Mouse (Mus musculus) thymus, adult 2 months (tissue): ENCODE measurements around the gene B4galt2. TPM values are rescaled to one million over a fixed set of nuclear protein-coding genes. Genes with fewer than 3 reads are reported as not detected.

ENCODE experiments used
- DNase-seq: peaks from one replicate; pipeline ENCODE4 v3.0.0; 2021
- H3K27ac ChIP-seq: fragments of 200-500 bp; 2 replicates; pipeline ENCODE4 v1.5.1; 2012; ENCODE audit warnings: low read length, control low read depth; ENCODE audit not compliant: control insufficient read depth, insufficient read depth
- H3K27me3 ChIP-seq: fragments of 200-500 bp; 2 replicates; pipeline ENCODE4 v1.6.1; 2012; ENCODE audit warnings: mild to moderate bottlenecking, low read length, moderate library complexity, mixed read lengths; ENCODE audit not compliant: control insufficient read depth, insufficient read depth
- H3K36me3 ChIP-seq: fragments of 200-500 bp; 2 replicates; pipeline ENCODE4 v1.6.1; 2012; ENCODE audit warnings: mild to moderate bottlenecking, low read length, moderate library complexity; ENCODE audit not compliant: control insufficient read depth, insufficient read depth
- H3K4me1 ChIP-seq: fragments of 200-500 bp; replicated peaks from 2 replicates; pipeline ENCODE4 v1.6.1; 2012; ENCODE audit warnings: low read length; ENCODE audit not compliant: control insufficient read depth, insufficient read depth
- H3K4me3 ChIP-seq: fragments of 200-500 bp; 2 replicates; pipeline ENCODE4 v1.5.1; 2012; ENCODE audit warnings: mild to moderate bottlenecking, low read length, control low read depth, moderate library complexity; ENCODE audit not compliant: control insufficient read depth, insufficient read depth
- CTCF ChIP-seq: fragments of 200-500 bp; IDR thresholded peaks from 2 replicates; pipeline ENCODE4 v1.5.1; 2012; ENCODE audit warnings: mild to moderate bottlenecking, control low read depth, low read length, moderate library complexity, borderline replicate concordance; ENCODE audit not compliant: control insufficient read depth, poor library complexity, insufficient read depth; ENCODE audit errors: extremely low read depth
- POLR2A ChIP-seq: fragments of 200-500 bp; IDR thresholded peaks from 2 replicates; pipeline ENCODE4 v1.6.1; 2012; ENCODE audit warnings: mild to moderate bottlenecking, low read length, control low read depth, moderate library complexity; ENCODE audit not compliant: control insufficient read depth, poor library complexity, insufficient read depth; ENCODE audit errors: extremely low read depth
- WGBS: fragments of 180-500 bp; shearing (Covaris S2); methylation state at CpG from one replicate; pipeline ENCODE4 v1.1.7; 2018; 5-methylcytosine and 5-hydroxymethylcytosine counted together
- polyA plus RNA-seq: library from polyadenylated mRNA; depleted of rRNA; stranded (reverse); fragments of >200 nt; gene quantifications from 2 replicates; pipeline ENCODE4 v1.2.3, GENCODE M21; 2012

Gene B4galt2
- polyA plus RNA-seq, 1 experiment = 3.7 TPM

GRCm38 (mm10) chr4:117867000-117867399, 16.3 kb downstream of the B4galt2 start:
- WGBS = 48% methylated on average over 6 of the region's 6 CpGs

GRCm38 (mm10) chr4:117866083-117866482, 17.2 kb downstream of the B4galt2 start:
- H3K27me3 ChIP-seq = no peaks in the 10 kb centered on the region; the same call in 1 of the 2 replicates
- no peaks in the 10 kb centered on the region for H3K36me3 ChIP-seq
- TF ChIP-seq POLR2A = no peak
- TF ChIP-seq CTCF = no peak
- DNase-seq = no peak
- peaks cover 3% of the 10 kb centered on the region for H3K4me1 ChIP-seq
- no peak overlapping the region for H3K4me3 ChIP-seq
- H3K27ac ChIP-seq = no peak overlapping the region
- 77% methylated on average over 9 of the region's 9 CpGs for WGBS

More at GRCm38 (mm10) chr4:117867000-117867399, 16.3 kb downstream of the B4galt2 start:
- Histone ChIP-seq H3K27me3 (no peaks in the 10 kb centered on the region; the same call in 1 of the 2 replicates), H3K36me3 (no peaks in the 10 kb centered on the region), H3K27ac (no peak overlapping the region), H3K4me1 (no peaks in the 10 kb centered on the region), H3K4me3 (no peak overlapping the region)
- no peak for TF ChIP-seq POLR2A
- DNase-seq = no peak

GRCm38 (mm10) chr4:117862823-117863222, 20.5 kb downstream of the B4galt2 start:
- no peaks in the 10 kb centered on the region for H3K36me3 ChIP-seq
- H3K27ac ChIP-seq = no peak overlapping the region
- H3K4me1 ChIP-seq = peaks cover 3% of the 10 kb centered on the region
- H3K4me3 ChIP-seq = no peak overlapping the region
- H3K27me3 ChIP-seq = no peaks in the 10 kb centered on the region; the same call in 1 of the 2 replicates
- peak; percentile 11 for DNase-seq
- TF ChIP-seq CTCF (no peak), POLR2A (no peak)
- WGBS = 82% methylated on average over 4 of the region's 4 CpGs

- Histone ChIP-seq H3K27me3 (no peaks in the 10 kb centered on the region), H3K4me3 (no peak overlapping the region), H3K4me1 (peaks cover 3% of the 10 kb centered on the region), H3K27ac (no peak overlapping the region), H3K36me3 (no peaks in the 10 kb centered on the region)
- no peak for DNase-seq
- WGBS = 95% methylated on average over 9 of the region's 9 CpGs
- TF ChIP-seq POLR2A (no peak), CTCF (no peak)
Observed at GRCm38 (mm10) chr4:117860570-117860969, 22.7 kb downstream of the B4galt2 start.

GRCm38 (mm10) chr4:117858794-117859193, 24.5 kb downstream of the B4galt2 start:
- TF ChIP-seq POLR2A (no peak), CTCF (peak; percentile 66; the same call in 1 of the 2 replicates)
- no peak overlapping the region for H3K27ac ChIP-seq
- 77% methylated on average over 3 of the region's 3 CpGs for WGBS
- no peak overlapping the region for H3K4me3 ChIP-seq
- peak; percentile 65 for DNase-seq
- peaks cover 3% of the 10 kb centered on the region for H3K4me1 ChIP-seq
- no peaks in the 10 kb centered on the region for H3K36me3 ChIP-seq
- H3K27me3 ChIP-seq = no peaks in the 10 kb centered on the region

- TF ChIP-seq CTCF (no peak), POLR2A (no peak)
- H3K36me3 ChIP-seq = no peaks in the 10 kb centered on the region
- no peaks in the 10 kb centered on the region for H3K27me3 ChIP-seq
- WGBS = 94% methylated on average over 9 of the region's 9 CpGs
- H3K4me3 ChIP-seq = no peak overlapping the region
- no peak for DNase-seq
- no peaks in the 10 kb centered on the region for H3K4me1 ChIP-seq
- no peak overlapping the region for H3K27ac ChIP-seq
Observed at GRCm38 (mm10) chr4:117855146-117855545, 28.1 kb downstream of the B4galt2 start.

- Histone ChIP-seq H3K4me3 (no peak overlapping the region), H3K27me3 (no peaks in the 10 kb centered on the region), H3K36me3 (no peaks in the 10 kb centered on the region), H3K4me1 (no peaks in the 10 kb centered on the region), H3K27ac (no peak overlapping the region)
- no peak for DNase-seq
- no peak for TF ChIP-seq CTCF
- WGBS = 91% methylated on average over 10 of the region's 10 CpGs
Observed at GRCm38 (mm10) chr4:117852152-117852868, 31.0 kb downstream of the B4galt2 start.
